Comparison of ENCODE assay signal across 26 mouse cellular contexts in genomic region chr17:84051212-84051611, GRCm38 (mm10).
DNase-seq lines count a peak whose midpoint lies in the region; ATAC-seq lines count a peak whose summit lies in the region.
"Had no signal": no experiment of that assay in that cellular context is flagged by ENCODE, and none has a peak within 500 bp of the region (broad histone marks: within the 10 kb centered on the region; RNA-seq: fewer than 3 reads in every experiment).

No protein-coding gene starts in this region.

- no peak overlapping the region for H3K9ac ChIP-seq in forebrain, embryonic 13.5 days
- no peak overlapping the region for H3K9ac ChIP-seq in limb, embryonic 12.5 days (replicated peaks)
- H3K9ac ChIP-seq in embryonic facial prominence, embryonic 15.5 days: no peak overlapping the region
- H3K9ac ChIP-seq: embryonic facial prominence, embryonic 12.5 days; forebrain, postnatal 0 days; heart, embryonic 13.5 days; hindbrain, embryonic 14.5 days had no signal

- H3K4me1 ChIP-seq in forebrain, embryonic 13.5 days: no peaks in the 10 kb centered on the region
- peaks cover 6% of the 10 kb centered on the region for H3K4me1 ChIP-seq in forebrain, embryonic 10.5 days
- H3K4me1 ChIP-seq in limb, embryonic 12.5 days (replicated peaks): 0 out of 2 replicates have a peak, but pooled peaks cover 4% of the 10 kb centered on the region
- peaks cover 10% of the 10 kb centered on the region; the same call in 1 of the 2 replicates for H3K4me1 ChIP-seq in limb, embryonic 10.5 days
- H3K4me1 ChIP-seq in embryonic facial prominence, embryonic 15.5 days: 0 out of 2 replicates have a peak, but pooled peaks cover 3% of the 10 kb centered on the region
- H3K4me1 ChIP-seq: embryonic facial prominence, embryonic 12.5 days; heart, embryonic 10.5 days had no signal

- H3K9me3 ChIP-seq in forebrain, embryonic 13.5 days (replicated peaks): peaks cover 5% of the 10 kb centered on the region
- H3K9me3 ChIP-seq in forebrain, embryonic 10.5 days: peaks cover 14% of the 10 kb centered on the region; the same call in 1 of the 2 replicates
- peaks cover 7% of the 10 kb centered on the region for H3K9me3 ChIP-seq in limb, embryonic 12.5 days
- H3K9me3 ChIP-seq in limb, embryonic 10.5 days (replicated peaks): no peaks in the 10 kb centered on the region
- H3K9me3 ChIP-seq in embryonic facial prominence, embryonic 15.5 days (replicated peaks): no peaks in the 10 kb centered on the region

- ATAC-seq in forebrain, embryonic 13.5 days: 0 out of 2 replicates have a peak, but pooled peaks have one; percentile 45
- no peak for ATAC-seq in limb, embryonic 12.5 days (ENCODE audit: insufficient number of reproducible peaks, insufficient read depth, low FRiP score, low TSS enrichment, low read depth)
- ATAC-seq in embryonic facial prominence, embryonic 15.5 days (ENCODE audit: insufficient number of reproducible peaks, low FRiP score, low TSS enrichment, low read depth): peak; percentile 50; the same call in 1 of the 2 replicates
- ATAC-seq: CD4-positive, CD25-positive, alpha-beta regulatory T cell, adult 4 months; forebrain, postnatal 0 days; hindbrain, postnatal 0 days; intestine, postnatal 0 days had no signal

- H3K4me2 ChIP-seq in forebrain, embryonic 13.5 days: no peak overlapping the region
- H3K4me2 ChIP-seq in limb, embryonic 12.5 days: no peak overlapping the region
- H3K4me2 ChIP-seq in embryonic facial prominence, embryonic 15.5 days (replicated peaks): no peak overlapping the region
- H3K4me2 ChIP-seq: embryonic facial prominence, embryonic 12.5 days; heart, embryonic 13.5 days; hindbrain, embryonic 14.5 days had no signal

- H3K27me3 ChIP-seq in forebrain, embryonic 13.5 days: no peaks in the 10 kb centered on the region
- no peaks in the 10 kb centered on the region for H3K27me3 ChIP-seq in forebrain, embryonic 10.5 days (ENCODE audit: poor library complexity, severe bottlenecking)
- no peaks in the 10 kb centered on the region for H3K27me3 ChIP-seq in limb, embryonic 12.5 days
- no peaks in the 10 kb centered on the region for H3K27me3 ChIP-seq in limb, embryonic 10.5 days (ENCODE audit: low read depth, poor library complexity, severe bottlenecking)
- H3K27me3 ChIP-seq in embryonic facial prominence, embryonic 15.5 days: no peaks in the 10 kb centered on the region
- H3K27me3 ChIP-seq: embryonic facial prominence, embryonic 12.5 days; heart, embryonic 13.5 days had no signal

- WGBS in forebrain, embryonic 13.5 days: 76% methylated on average over 9 of the region's 9 CpGs
- WGBS in forebrain, embryonic 10.5 days: 70% methylated on average over 9 of the region's 9 CpGs
- WGBS in limb, embryonic 12.5 days: 66% methylated on average over 9 of the region's 9 CpGs
- 79% methylated on average over 9 of the region's 9 CpGs for WGBS in limb, embryonic 10.5 days
- WGBS in embryonic facial prominence, embryonic 15.5 days: 43% methylated on average over 9 of the region's 9 CpGs

- no peak overlapping the region for H3K4me3 ChIP-seq in forebrain, embryonic 13.5 days
- H3K4me3 ChIP-seq in forebrain, embryonic 10.5 days: no peak overlapping the region
- no peak overlapping the region for H3K4me3 ChIP-seq in limb, embryonic 12.5 days (replicated peaks)
- H3K4me3 ChIP-seq in limb, embryonic 10.5 days: no peak overlapping the region
- H3K4me3 ChIP-seq in embryonic facial prominence, embryonic 15.5 days (replicated peaks): no peak overlapping the region
- H3K4me3 ChIP-seq: embryonic facial prominence, embryonic 12.5 days; heart, adult 2 months; heart, embryonic 10.5 days; heart, embryonic 13.5 days had no signal

- no peak overlapping the region for H3K27ac ChIP-seq in forebrain, embryonic 13.5 days
- H3K27ac ChIP-seq in forebrain, embryonic 10.5 days: no peak overlapping the region
- H3K27ac ChIP-seq in limb, embryonic 12.5 days: peak overlapping the region; percentile 7; the same call in 1 of the 2 replicates
- H3K27ac ChIP-seq in limb, embryonic 10.5 days: no peak overlapping the region
- 0 out of 2 replicates have a peak overlapping the region, but pooled peaks have one; percentile 11 for H3K27ac ChIP-seq in embryonic facial prominence, embryonic 15.5 days (replicated peaks)
- H3K27ac ChIP-seq: embryonic facial prominence, embryonic 12.5 days; heart, adult 2 months; heart, embryonic 10.5 days; heart, embryonic 13.5 days; hindbrain, embryonic 14.5 days; hindbrain, postnatal 0 days had no signal

- no peak for DNase-seq in forebrain, embryonic 10.5 days (ENCODE audit: extremely low spot score, low spot score)
- no peak for DNase-seq in limb, embryonic 10.5 days (ENCODE audit: low spot score)
- DNase-seq in adrenal gland, postnatal 4 days (ENCODE audit: low spot score in 2 of 2): no peak
- DNase-seq: adrenal gland, adult 2 months; adrenal gland, postnatal 14 days; cerebellum, adult 18-20 months; cerebellum, adult 9-11 months; cerebellum, postnatal 36 days; embryo, embryonic 11 days; forebrain, postnatal 0 days; gastrocnemius, postnatal 10 days; gastrocnemius, postnatal 36 days; heart, adult 2 months; heart, postnatal 14 days; heart, postnatal 4 days; kidney, adult 2 months had no signal

- no peaks in the 10 kb centered on the region for H3K36me3 ChIP-seq in forebrain, embryonic 13.5 days (ENCODE audit: poor library complexity, severe bottlenecking)
- no peaks in the 10 kb centered on the region for H3K36me3 ChIP-seq in forebrain, embryonic 10.5 days (replicated peaks)
- no peaks in the 10 kb centered on the region for H3K36me3 ChIP-seq in limb, embryonic 12.5 days
- no peaks in the 10 kb centered on the region for H3K36me3 ChIP-seq in limb, embryonic 10.5 days
- no peaks in the 10 kb centered on the region for H3K36me3 ChIP-seq in embryonic facial prominence, embryonic 15.5 days
- H3K36me3 ChIP-seq: embryonic facial prominence, embryonic 12.5 days; heart, embryonic 10.5 days; heart, embryonic 13.5 days had no signal

Comparison
In these comparisons a context has a peak if more than half of its experiments do, and no peak if none do; other contexts are left out.
1. H3K27ac ChIP-seq: peak in limb, embryonic 12.5 days (single experiment) and embryonic facial prominence, embryonic 15.5 days (single experiment); none in forebrain, embryonic 13.5 days (single experiment), forebrain, embryonic 10.5 days (single experiment) and limb, embryonic 10.5 days (single experiment).